ENCODE assay signal across 17 mouse cellular contexts in the genomic region with DNA sequence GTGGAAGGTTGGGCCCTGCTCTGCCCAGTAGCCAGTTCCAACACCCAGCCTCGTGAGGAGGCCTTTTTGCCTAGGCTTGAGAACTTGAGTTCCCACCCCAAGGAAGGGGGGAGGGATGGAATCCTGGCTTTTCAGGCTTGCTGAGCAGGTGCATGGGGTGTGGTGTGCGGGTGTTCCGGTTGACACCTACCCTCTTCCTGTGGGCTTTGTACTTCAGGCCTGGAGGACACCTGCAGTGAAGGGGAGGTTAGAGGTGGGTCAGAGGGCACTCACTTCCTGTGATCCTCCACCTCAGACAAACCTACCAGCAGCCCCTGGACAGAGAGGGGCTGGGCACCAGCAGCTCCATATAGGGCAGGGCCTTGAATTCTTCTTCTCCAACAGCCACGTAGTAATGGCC. TPM values are rescaled to one million over a fixed set of nuclear protein-coding genes. Genes with fewer than 3 reads are reported as not detected.
A peak's percentile ranks its signal among the peaks of the same experiment; 100 is the strongest.
DNase-seq lines count a peak whose midpoint lies in the region; ATAC-seq and TF ChIP-seq lines count a peak whose summit lies in the region.
"Had no signal": no experiment of that assay in that cellular context is flagged by ENCODE, and none has a peak within 500 bp of the region (broad histone marks: within the 10 kb centered on the region; RNA-seq: fewer than 3 reads in every experiment).

No protein-coding gene starts in this region.

- 79% methylated on average over 4 of the region's 4 CpGs for WGBS in embryonic facial prominence, embryonic 13.5 days
- 82% methylated on average over 4 of the region's 4 CpGs for WGBS in embryonic facial prominence, embryonic 10.5 days
- 75% methylated on average over 4 of the region's 4 CpGs for WGBS in midbrain, embryonic 10.5 days
- whole genome bisulfite sequencing in midbrain, postnatal 0 days, result 69% methylated on average over 4 of the region's 4 CpGs

- H3K9ac ChIP-seq in embryonic facial prominence, embryonic 13.5 days, result no peak overlapping the region
- H3K9ac ChIP-seq in midbrain, postnatal 0 days (replicated peaks; ENCODE audit: low read length, poor library complexity, severe bottlenecking), result no peak overlapping the region
- H3K9ac ChIP-seq: forebrain, embryonic 15.5 days; limb, embryonic 15.5 days; midbrain, embryonic 13.5 days had no signal

- no peaks in the 10 kb centered on the region for H3K9me3 ChIP-seq in embryonic facial prominence, embryonic 13.5 days
- H3K9me3 ChIP-seq in embryonic facial prominence, embryonic 10.5 days, result no peaks in the 10 kb centered on the region
- H3K9me3 ChIP-seq in midbrain, embryonic 10.5 days (replicated peaks), result no peaks in the 10 kb centered on the region
- H3K9me3 ChIP-seq in midbrain, postnatal 0 days (ENCODE audit: low read length), result no peaks in the 10 kb centered on the region
- H3K9me3 ChIP-seq: forebrain, embryonic 15.5 days; limb, embryonic 15.5 days; midbrain, embryonic 13.5 days; neural tube, embryonic 12.5 days had no signal

- peak; percentile 22; the same call in 1 of the 2 replicates for ATAC-seq in embryonic facial prominence, embryonic 13.5 days (ENCODE audit: insufficient number of reproducible peaks, insufficient read depth, low FRiP score, low TSS enrichment, low read depth)
- ATAC-seq in midbrain, postnatal 0 days (ENCODE audit: low FRiP score), result no peak
- ATAC-seq in inflammation-experienced regulatory T-cells, adult 6 months, result peak; percentile 51
- no peak for ATAC-seq in megakaryocyte, adult 5-6 weeks (ENCODE audit: poor library complexity, severe bottlenecking)
- ATAC-seq: forebrain, embryonic 15.5 days; lung, postnatal 0 days; Patski had no signal

- H3K36me3 ChIP-seq in embryonic facial prominence, embryonic 13.5 days, result peaks cover 40% of the 10 kb centered on the region
- H3K36me3 ChIP-seq in embryonic facial prominence, embryonic 10.5 days (replicated peaks), result peaks cover 58% of the 10 kb centered on the region
- peaks cover 49% of the 10 kb centered on the region for H3K36me3 ChIP-seq in midbrain, embryonic 10.5 days
- peaks cover 11% of the 10 kb centered on the region for H3K36me3 ChIP-seq in midbrain, postnatal 0 days (ENCODE audit: insufficient read depth, low read length)

- no peak overlapping the region for H3K27ac ChIP-seq in embryonic facial prominence, embryonic 13.5 days
- no peak overlapping the region for H3K27ac ChIP-seq in embryonic facial prominence, embryonic 10.5 days (replicated peaks)
- H3K27ac ChIP-seq in midbrain, embryonic 10.5 days (replicated peaks), result 0 out of 2 replicates have a peak overlapping the region, but pooled peaks have one; percentile 3
- no peak overlapping the region for H3K27ac ChIP-seq in midbrain, postnatal 0 days (ENCODE audit: low read depth, low read length)
- H3K27ac ChIP-seq: forebrain, embryonic 15.5 days; limb, embryonic 15.5 days; midbrain, embryonic 13.5 days; neural tube, embryonic 12.5 days had no signal

- no peak overlapping the region for H3K4me2 ChIP-seq in embryonic facial prominence, embryonic 13.5 days
- H3K4me2 ChIP-seq in midbrain, postnatal 0 days (ENCODE audit: low read depth, low read length, poor library complexity, severe bottlenecking), result no peak overlapping the region
- H3K4me2 ChIP-seq: forebrain, embryonic 15.5 days; limb, embryonic 15.5 days; midbrain, embryonic 13.5 days; neural tube, embryonic 12.5 days had no signal

- TF ChIP-seq CTCF in midbrain, postnatal 0 days (IDR thresholded peaks at IDR 0.05), result no peak

- 0 out of 2 replicates have a peak, but pooled peaks cover 2% of the 10 kb centered on the region for H3K4me1 ChIP-seq in embryonic facial prominence, embryonic 13.5 days
- H3K4me1 ChIP-seq in embryonic facial prominence, embryonic 10.5 days, result peaks cover 9% of the 10 kb centered on the region
- no peaks in the 10 kb centered on the region for H3K4me1 ChIP-seq in midbrain, embryonic 10.5 days
- H3K4me1 ChIP-seq in midbrain, postnatal 0 days (ENCODE audit: insufficient read depth, low read length), result no peaks in the 10 kb centered on the region
- H3K4me1 ChIP-seq: midbrain, embryonic 13.5 days; neural tube, embryonic 12.5 days had no signal

- H3K27me3 ChIP-seq in embryonic facial prominence, embryonic 13.5 days, result no peaks in the 10 kb centered on the region
- no peaks in the 10 kb centered on the region for H3K27me3 ChIP-seq in embryonic facial prominence, embryonic 10.5 days (replicated peaks; ENCODE audit: low read depth, poor library complexity, severe bottlenecking)
- H3K27me3 ChIP-seq in midbrain, embryonic 10.5 days (ENCODE audit: low read depth, poor library complexity, severe bottlenecking), result no peaks in the 10 kb centered on the region
- no peaks in the 10 kb centered on the region for H3K27me3 ChIP-seq in midbrain, postnatal 0 days (ENCODE audit: insufficient read depth, low read length)
- H3K27me3 ChIP-seq: forebrain, embryonic 15.5 days; limb, embryonic 15.5 days; midbrain, embryonic 13.5 days; neural tube, embryonic 12.5 days; Patski had no signal

- no peak overlapping the region for H3K4me3 ChIP-seq in embryonic facial prominence, embryonic 13.5 days
- H3K4me3 ChIP-seq in embryonic facial prominence, embryonic 10.5 days, result no peak overlapping the region
- no peak overlapping the region for H3K4me3 ChIP-seq in midbrain, embryonic 10.5 days
- H3K4me3 ChIP-seq in midbrain, postnatal 0 days (ENCODE audit: low read depth, low read length), result no peak overlapping the region
- H3K4me3 ChIP-seq: forebrain, embryonic 15.5 days; limb, embryonic 15.5 days; midbrain, embryonic 13.5 days; neural tube, embryonic 12.5 days had no signal

- DNase-seq in embryonic facial prominence, embryonic 10.5 days (ENCODE audit: low spot score), result no peak
- DNase-seq in midbrain, embryonic 10.5 days (ENCODE audit: low spot score), result no peak
- DNase-seq in midbrain, postnatal 0 days (ENCODE audit: low spot score), result no peak
- DNase-seq in right cerebral cortex, adult 18-20 months, result no peak
- DNase-seq in kidney, adult 9 months, result no peak
- DNase-seq: adrenal gland, postnatal 10 days; cerebellum, postnatal 36 days; gastrocnemius, postnatal 10 days had no signal

RNA-seq across cellular contexts. Expression of gene Dcdc2b, which starts 4.0 kb away (rescaled TPM):
- 2.2 and 3.1 TPM in 2 replicates for polyA plus RNA-seq in embryonic facial prominence, embryonic 13.5 days (2015; fragmentation: Nextera tagmentation; extraction: Ambion mirVana)
- 1.0 and 1.4 TPM in 2 replicates for polyA plus RNA-seq in embryonic facial prominence, embryonic 10.5 days (2016; fragmentation: Nextera tagmentation; extraction: Ambion mirVana)
- 2.1 and 2.9 TPM in 2 replicates for polyA plus RNA-seq in midbrain, embryonic 10.5 days (2016; fragmentation: Nextera tagmentation; extraction: Ambion mirVana)
- 0.82 and 3.9 TPM in 2 replicates for total RNA-seq in midbrain, postnatal 0 days (2014; rRNA removed)
- 2.7 and 4.4 TPM in 2 replicates for polyA plus RNA-seq in midbrain, postnatal 0 days (2015; fragmentation: Nextera tagmentation; extraction: Ambion mirVana)
- polyA plus RNA-seq in inflammation-experienced regulatory T-cells, adult 6 months (2017; shearing (Covaris generic)), result 1 to 10 TPM; 2.1 to 5.3 (median 4.3) TPM
- total RNA-seq in megakaryocyte, adult 5-6 weeks (2015), result 1.0 and 3.5 TPM in 2 replicates
- total RNA-seq in megakaryocyte, adult 5-6 weeks (2017), result not detected in 2 replicates

RNA-seq across cellular contexts. Expression of gene Iqcc, which starts 8.9 kb away (rescaled TPM):
- 33.7 and 36.5 TPM in 2 replicates for polyA plus RNA-seq in embryonic facial prominence, embryonic 13.5 days (2015; fragmentation: Nextera tagmentation; extraction: Ambion mirVana)
- polyA plus RNA-seq in embryonic facial prominence, embryonic 10.5 days (2016; fragmentation: Nextera tagmentation; extraction: Ambion mirVana), result 27.7 and 28.5 TPM in 2 replicates
- 30.6 and 32.8 TPM in 2 replicates for polyA plus RNA-seq in midbrain, embryonic 10.5 days (2016; fragmentation: Nextera tagmentation; extraction: Ambion mirVana)
- 7.9 and 33.0 TPM in 2 replicates for total RNA-seq in midbrain, postnatal 0 days (2014; rRNA removed)
- polyA plus RNA-seq in midbrain, postnatal 0 days (2015; fragmentation: Nextera tagmentation; extraction: Ambion mirVana), result 17.2 and 20.2 TPM in 2 replicates
- polyA plus RNA-seq in inflammation-experienced regulatory T-cells, adult 6 months (2017; shearing (Covaris generic)), result 10 to 100 TPM; 45.5 to 63.3 (median 53.1) TPM
- total RNA-seq in megakaryocyte, adult 5-6 weeks (2015), result 14.3 and 16.6 TPM in 2 replicates
- total RNA-seq in megakaryocyte, adult 5-6 weeks (2017), result 6.4 and 7.4 TPM in 2 replicates

RNA-seq across cellular contexts. Expression of gene Tmem234, which starts 9.6 kb away (rescaled TPM):
- 195 and 215 TPM in 2 replicates for polyA plus RNA-seq in embryonic facial prominence, embryonic 13.5 days (2015; fragmentation: Nextera tagmentation; extraction: Ambion mirVana)
- polyA plus RNA-seq in embryonic facial prominence, embryonic 10.5 days (2016; fragmentation: Nextera tagmentation; extraction: Ambion mirVana), result 222 and 226 TPM in 2 replicates
- 226 and 231 TPM in 2 replicates for polyA plus RNA-seq in midbrain, embryonic 10.5 days (2016; fragmentation: Nextera tagmentation; extraction: Ambion mirVana)
- 146 and 189 TPM in 2 replicates for total RNA-seq in midbrain, postnatal 0 days (2014; rRNA removed)
- polyA plus RNA-seq in midbrain, postnatal 0 days (2015; fragmentation: Nextera tagmentation; extraction: Ambion mirVana), result 210 and 232 TPM in 2 replicates
- 100 to 1,000 TPM; 283 to 327 (median 313) TPM for polyA plus RNA-seq in inflammation-experienced regulatory T-cells, adult 6 months (2017; shearing (Covaris generic))
- 104 and 120 TPM in 2 replicates for total RNA-seq in megakaryocyte, adult 5-6 weeks (2015)
- 126 and 128 TPM in 2 replicates for total RNA-seq in megakaryocyte, adult 5-6 weeks (2017)

RNA-seq across cellular contexts. Expression of gene Eif3i, which starts 9.6 kb away (rescaled TPM):
- 274 and 289 TPM in 2 replicates for polyA plus RNA-seq in embryonic facial prominence, embryonic 13.5 days (2015; fragmentation: Nextera tagmentation; extraction: Ambion mirVana)
- 290 and 302 TPM in 2 replicates for polyA plus RNA-seq in embryonic facial prominence, embryonic 10.5 days (2016; fragmentation: Nextera tagmentation; extraction: Ambion mirVana)
- 261 and 293 TPM in 2 replicates for polyA plus RNA-seq in midbrain, embryonic 10.5 days (2016; fragmentation: Nextera tagmentation; extraction: Ambion mirVana)
- 282 and 300 TPM in 2 replicates for total RNA-seq in midbrain, postnatal 0 days (2014; rRNA removed)
- polyA plus RNA-seq in midbrain, postnatal 0 days (2015; fragmentation: Nextera tagmentation; extraction: Ambion mirVana), result 213 and 222 TPM in 2 replicates
- 100 to 1,000 TPM; 335 to 403 (median 335) TPM for polyA plus RNA-seq in inflammation-experienced regulatory T-cells, adult 6 months (2017; shearing (Covaris generic))
- 186 and 204 TPM in 2 replicates for total RNA-seq in megakaryocyte, adult 5-6 weeks (2015)
- total RNA-seq in megakaryocyte, adult 5-6 weeks (2017), result 140 and 156 TPM in 2 replicates

RNA-seq across cellular contexts. Expression of gene Ccdc28b, which starts 13.7 kb away (rescaled TPM):
- polyA plus RNA-seq in embryonic facial prominence, embryonic 13.5 days (2015; fragmentation: Nextera tagmentation; extraction: Ambion mirVana), result 69.7 and 73.3 TPM in 2 replicates
- 38.6 and 44.1 TPM in 2 replicates for polyA plus RNA-seq in embryonic facial prominence, embryonic 10.5 days (2016; fragmentation: Nextera tagmentation; extraction: Ambion mirVana)
- polyA plus RNA-seq in midbrain, embryonic 10.5 days (2016; fragmentation: Nextera tagmentation; extraction: Ambion mirVana), result 58.6 and 74.5 TPM in 2 replicates
- total RNA-seq in midbrain, postnatal 0 days (2014; rRNA removed), result 78.8 and 96.0 TPM in 2 replicates
- polyA plus RNA-seq in midbrain, postnatal 0 days (2015; fragmentation: Nextera tagmentation; extraction: Ambion mirVana), result 174 and 182 TPM in 2 replicates
- polyA plus RNA-seq in inflammation-experienced regulatory T-cells, adult 6 months (2017; shearing (Covaris generic)), result 10 to 100 TPM; 30.5 to 54.0 (median 35.4) TPM
- 49.7 and 68.6 TPM in 2 replicates for total RNA-seq in megakaryocyte, adult 5-6 weeks (2015)
- total RNA-seq in megakaryocyte, adult 5-6 weeks (2017), result 77.2 and 89.0 TPM in 2 replicates

Comparison
In these comparisons a context has a peak if more than half of its experiments do, and no peak if none do; other contexts are left out.
1. ATAC-seq: peak in embryonic facial prominence, embryonic 13.5 days (single experiment) and inflammation-experienced regulatory T-cells, adult 6 months (single experiment); none in midbrain, postnatal 0 days (single experiment) and megakaryocyte, adult 5-6 weeks (single experiment).